Mouse (Mus musculus) forebrain, embryonic 15.5 days (tissue): Measurements from ENCODE around the gene Maco1. TPM values are rescaled to one million over a fixed set of nuclear protein-coding genes. Genes with fewer than 3 reads are reported as not detected.

ENCODE experiments used
- ATAC-seq: fragments of 200-750 bp; cut with Nextera tagmentation; replicated peaks from 2 replicates; pipeline ENCODE4 v1.8.0; 2017; ENCODE audit warnings: mild to moderate bottlenecking, moderate TSS enrichment, moderate library complexity
- H3K27ac ChIP-seq: fragments of 300-500 bp; sonication (generic); replicated peaks from 2 replicates; pipeline ENCODE4 v1.5.1; 2015; ENCODE audit warnings: mild to moderate bottlenecking, inconsistent platforms
- H3K27me3 ChIP-seq: fragments of 300-500 bp; sonication (generic); 2 replicates; pipeline ENCODE4 v1.6.1; 2015; ENCODE audit warnings: inconsistent platforms
- H3K36me3 ChIP-seq: fragments of 300-500 bp; sonication (generic); 2 replicates; pipeline ENCODE4 v1.6.1; 2015; ENCODE audit warnings: mild to moderate bottlenecking, inconsistent platforms
- H3K4me1 ChIP-seq: fragments of 300-500 bp; sonication (generic); 2 replicates; pipeline ENCODE4 v1.6.1; 2015; ENCODE audit warnings: inconsistent platforms
- H3K4me2 ChIP-seq: fragments of 300-500 bp; sonication (generic); replicated peaks from 2 replicates; pipeline ENCODE4 v1.6.1; 2015; ENCODE audit warnings: mild to moderate bottlenecking, inconsistent platforms
- H3K4me3 ChIP-seq: fragments of 300-500 bp; sonication (generic); 2 replicates; pipeline ENCODE4 v1.5.1; 2015; ENCODE audit warnings: mild to moderate bottlenecking, inconsistent platforms
- H3K9ac ChIP-seq: fragments of 300-500 bp; sonication (generic); replicated peaks from 2 replicates; pipeline ENCODE4 v1.6.1; 2015; ENCODE audit warnings: mild to moderate bottlenecking, inconsistent platforms
- H3K9me3 ChIP-seq: fragments of 300-500 bp; sonication (generic); 2 replicates; pipeline ENCODE4 v1.6.1; 2016; ENCODE audit warnings: inconsistent platforms
- whole genome bisulfite sequencing: fragments of 180-500 bp; shearing (Covaris S2); methylation state at CpG from one replicate; pipeline ENCODE4 v1.1.7; 2015; ENCODE audit warnings: mixed read lengths; 5-methylcytosine and 5-hydroxymethylcytosine counted together
- polyA plus RNA-seq: library from polyadenylated mRNA; unstranded; fragments of >200 nt; fragmentation: Nextera tagmentation; extraction: Ambion mirVana; gene quantifications from 2 replicates; pipeline ENCODE4 v1.2.1, GENCODE M21; 2015

Maco1 gene
- polyA plus RNA-seq, 1 experiment from 2014 or later = 112 TPM

DNA sequence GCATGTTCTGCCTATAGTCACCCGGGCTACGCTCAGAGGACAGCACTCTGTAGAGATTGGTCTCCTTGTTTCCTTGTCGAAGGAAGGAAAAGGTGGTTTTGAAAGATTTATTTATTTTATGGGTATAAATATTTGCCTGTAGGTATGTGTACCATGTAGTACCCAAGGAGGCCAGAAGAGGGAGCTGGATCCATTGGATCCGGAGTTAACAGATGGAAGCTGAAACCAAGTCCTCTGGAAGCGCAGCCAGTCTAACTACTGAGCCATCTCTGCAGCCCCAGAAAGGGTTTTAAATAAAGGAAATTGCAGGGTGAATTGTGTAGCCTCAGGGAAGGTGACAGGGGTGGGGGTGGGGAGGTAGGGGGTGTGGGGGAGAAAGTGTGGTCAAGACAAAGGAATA lies 68.4 kb downstream of the Maco1 start:
- H3K9ac ChIP-seq = no peak overlapping the region
- no peaks in the 10 kb centered on the region for H3K27me3 ChIP-seq
- H3K4me3 ChIP-seq = no peak overlapping the region
- no peaks in the 10 kb centered on the region for H3K4me1 ChIP-seq
- no peak overlapping the region for H3K4me2 ChIP-seq
- no peak overlapping the region for H3K27ac ChIP-seq
- WGBS = 57% methylated on average over 5 of the region's 5 CpGs
- no peaks in the 10 kb centered on the region for H3K9me3 ChIP-seq
- H3K36me3 ChIP-seq = no peaks in the 10 kb centered on the region
- ATAC-seq = no peak

GRCm38 (mm10) chr4:134779136-134779934 lies 73.8 kb downstream of the Maco1 start:
- H3K4me3 ChIP-seq = no peak overlapping the region
- H3K4me2 ChIP-seq = no peak overlapping the region
- H3K36me3 ChIP-seq = no peaks in the 10 kb centered on the region
- no peaks in the 10 kb centered on the region for H3K27me3 ChIP-seq
- WGBS = 43% methylated on average over 14 of the region's 14 CpGs
- H3K9me3 ChIP-seq = no peaks in the 10 kb centered on the region
- no peak overlapping the region for H3K27ac ChIP-seq
- H3K4me1 ChIP-seq = no peaks in the 10 kb centered on the region
- no peak overlapping the region for H3K9ac ChIP-seq
- no peak for ATAC-seq

DNA sequence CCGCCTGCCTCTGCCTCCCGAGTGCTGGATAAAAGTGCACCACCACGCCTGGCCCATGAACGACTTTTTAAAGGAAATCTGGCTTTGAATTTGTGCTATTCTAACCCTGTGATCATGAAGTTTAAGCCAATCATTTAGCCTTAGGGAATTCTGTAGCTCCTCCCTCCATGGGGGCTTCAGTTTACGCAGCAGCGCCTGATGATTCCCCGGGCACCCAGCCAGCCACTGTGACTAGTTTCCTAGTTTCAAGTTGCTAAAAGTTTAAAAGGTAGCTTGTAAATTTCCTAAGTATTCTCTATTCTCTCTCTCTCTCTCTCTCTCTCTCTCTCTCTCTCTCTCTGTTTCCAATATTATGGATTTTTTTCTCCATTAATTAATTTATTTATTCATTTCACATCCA lies 76.9 kb downstream of the Maco1 start:
- Histone ChIP-seq H3K9ac (no peak overlapping the region), H3K36me3 (no peaks in the 10 kb centered on the region), H3K4me1 (no peaks in the 10 kb centered on the region), H3K27me3 (no peaks in the 10 kb centered on the region), H3K27ac (no peak overlapping the region), H3K4me2 (no peak overlapping the region), H3K9me3 (no peaks in the 10 kb centered on the region), H3K4me3 (no peak overlapping the region)
- WGBS = 53% methylated on average over 7 of the region's 7 CpGs
- no peak for ATAC-seq

- Histone ChIP-seq H3K4me1 (no peaks in the 10 kb centered on the region), H3K9ac (no peak overlapping the region), H3K9me3 (no peaks in the 10 kb centered on the region), H3K27ac (no peak overlapping the region), H3K36me3 (no peaks in the 10 kb centered on the region), H3K4me3 (no peak overlapping the region), H3K27me3 (no peaks in the 10 kb centered on the region), H3K4me2 (no peak overlapping the region)
- ATAC-seq = no peak
- 63% methylated on average over 14 of the region's 14 CpGs for WGBS
Measured at GRCm38 (mm10) chr4:134775234-134775944, 77.8 kb downstream of the Maco1 start.

DNA sequence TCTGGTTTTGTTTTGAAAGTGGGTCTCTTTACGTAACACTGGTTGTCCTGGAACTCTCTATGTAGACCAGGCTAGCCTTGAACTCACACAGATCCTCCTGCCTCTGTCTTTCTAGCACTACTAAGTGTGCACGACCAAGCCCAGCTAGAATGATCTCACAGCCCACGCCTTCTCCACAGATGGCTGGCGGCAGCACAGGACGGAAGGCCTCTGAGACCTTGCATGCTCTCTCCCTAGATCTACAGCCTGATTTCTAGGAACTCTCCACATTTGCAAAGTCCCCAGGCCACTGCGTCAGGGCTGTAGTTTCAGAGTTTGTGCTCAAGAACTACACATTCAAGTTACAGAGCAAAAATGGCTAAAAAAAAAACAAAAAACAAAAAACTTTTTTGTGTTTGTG lies 79.0 kb downstream of the Maco1 start:
- no peak overlapping the region for H3K4me2 ChIP-seq
- H3K4me3 ChIP-seq = no peak overlapping the region
- no peaks in the 10 kb centered on the region for H3K27me3 ChIP-seq
- no peak overlapping the region for H3K9ac ChIP-seq
- no peak for ATAC-seq
- H3K27ac ChIP-seq = no peak overlapping the region
- H3K9me3 ChIP-seq = no peaks in the 10 kb centered on the region
- H3K36me3 ChIP-seq = no peaks in the 10 kb centered on the region
- H3K4me1 ChIP-seq = no peaks in the 10 kb centered on the region
- 89% methylated on average over 6 of the region's 6 CpGs for WGBS

GRCm38 (mm10) chr4:134772805-134773674 lies 80.1 kb downstream of the Maco1 start:
- Histone ChIP-seq H3K9ac (no peak overlapping the region), H3K27ac (no peak overlapping the region), H3K4me1 (peaks cover under 1% of the 10 kb centered on the region; the same call in 1 of the 2 replicates), H3K4me3 (no peak overlapping the region), H3K36me3 (no peaks in the 10 kb centered on the region), H3K9me3 (no peaks in the 10 kb centered on the region), H3K4me2 (no peak overlapping the region), H3K27me3 (no peaks in the 10 kb centered on the region; the same call in 1 of the 2 replicates)
- no peak for ATAC-seq
- 49% methylated on average over 4 of the region's 4 CpGs for WGBS

DNA sequence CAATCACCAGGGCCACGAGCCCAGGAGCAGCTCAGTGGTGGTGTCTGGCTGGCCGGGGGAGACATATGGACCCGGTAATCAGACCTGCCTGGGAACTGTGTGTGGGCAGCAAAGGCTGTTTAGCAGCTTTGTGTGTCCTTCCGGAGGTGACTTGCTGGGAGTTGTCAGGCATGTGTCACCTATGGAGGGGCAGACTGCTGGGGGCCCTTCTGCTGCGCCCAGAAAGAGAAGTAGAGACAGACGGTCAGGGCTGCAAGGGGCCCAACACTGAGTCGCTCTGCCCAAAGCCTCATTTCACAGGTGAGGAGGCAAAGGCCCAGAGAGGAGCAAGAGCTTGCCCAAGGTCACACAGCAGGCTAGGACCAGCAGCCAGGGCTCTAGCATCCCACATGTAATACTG lies 83.3 kb downstream of the Maco1 start:
- H3K27ac ChIP-seq = no peak overlapping the region
- WGBS = 88% methylated on average over 7 of the region's 7 CpGs
- no peak overlapping the region for H3K4me2 ChIP-seq
- H3K9me3 ChIP-seq = no peaks in the 10 kb centered on the region
- H3K9ac ChIP-seq = no peak overlapping the region
- H3K4me3 ChIP-seq = no peak overlapping the region
- H3K4me1 ChIP-seq = peaks cover 13% of the 10 kb centered on the region
- peaks cover 6% of the 10 kb centered on the region for H3K27me3 ChIP-seq
- no peaks in the 10 kb centered on the region for H3K36me3 ChIP-seq
- ATAC-seq = no peak

GRCm38 (mm10) chr4:134769081-134769811 lies 83.9 kb downstream of the Maco1 start:
- ATAC-seq = no peak
- no peak overlapping the region for H3K4me3 ChIP-seq
- H3K4me2 ChIP-seq = no peak overlapping the region
- no peaks in the 10 kb centered on the region for H3K36me3 ChIP-seq
- no peaks in the 10 kb centered on the region for H3K9me3 ChIP-seq
- H3K27me3 ChIP-seq = peaks cover 6% of the 10 kb centered on the region
- no peak overlapping the region for H3K9ac ChIP-seq
- no peak overlapping the region for H3K27ac ChIP-seq
- H3K4me1 ChIP-seq = peaks cover 13% of the 10 kb centered on the region
- 68% methylated on average over 7 of the region's 7 CpGs for WGBS

- Histone ChIP-seq H3K4me2 (peak overlapping the region; percentile 91), H3K4me3 (peak overlapping the region; percentile 48), H3K27ac (no peak overlapping the region), H3K4me1 (peaks cover 13% of the 10 kb centered on the region), H3K9ac (no peak overlapping the region; the same call in 1 of the 2 replicates), H3K27me3 (peaks cover 6% of the 10 kb centered on the region), H3K9me3 (no peaks in the 10 kb centered on the region), H3K36me3 (no peaks in the 10 kb centered on the region)
- WGBS = 10% methylated on average over 21 of the region's 21 CpGs
- 0 out of 2 replicates have a peak, but pooled peaks have one; percentile 32 for ATAC-seq
Measured at GRCm38 (mm10) chr4:134768226-134768888, 84.8 kb downstream of the Maco1 start.

DNA sequence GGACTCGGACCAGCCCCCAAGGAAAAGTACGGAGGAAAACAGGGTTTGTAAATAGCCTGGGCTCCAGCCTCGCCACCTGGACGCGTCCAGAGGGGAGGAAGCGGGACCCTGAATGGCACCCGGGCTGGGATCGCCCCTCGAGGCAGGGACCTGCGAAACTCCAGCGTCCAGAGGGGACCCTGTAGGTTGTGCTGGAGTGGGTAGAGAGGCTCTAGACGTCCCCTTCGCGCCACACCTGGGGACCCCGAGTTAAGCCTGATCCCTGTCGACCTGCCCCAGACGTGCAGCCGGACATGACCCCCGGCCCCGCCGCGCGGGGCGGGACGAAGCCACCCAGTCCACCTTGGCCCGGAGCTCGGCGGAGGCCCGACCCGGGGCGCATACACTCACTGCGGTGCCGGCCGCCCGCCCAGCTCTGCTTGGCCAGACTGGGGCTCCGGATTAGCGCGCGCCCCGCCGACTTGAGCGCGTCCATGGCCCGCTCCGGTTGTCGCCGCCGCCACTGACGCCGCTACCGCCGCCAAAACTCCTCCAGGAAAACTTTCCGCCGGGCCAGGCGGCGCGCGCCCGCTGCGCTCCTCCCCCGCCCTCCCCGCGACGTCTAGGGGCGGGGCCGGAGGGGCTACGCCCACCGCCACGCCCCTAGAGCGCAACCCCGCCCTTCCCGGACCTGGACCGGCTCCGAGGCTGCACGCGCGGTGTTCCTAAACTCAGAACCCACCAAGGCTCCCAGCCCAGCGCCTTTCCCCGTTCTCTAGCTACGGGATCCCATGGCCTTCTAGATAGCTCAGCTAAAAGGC lies 85.5 kb downstream of the Maco1 start, which contains the start of gene Ldlrap1:
Gene Ldlrap1 (minus strand): TSS at position 599 of the 800 bp plus-strand sequence.
- H3K4me2 ChIP-seq = peak within 1 kb of the TSS; percentile 91
- H3K4me3 ChIP-seq = peak within 1 kb of the TSS; percentile 48
- H3K27ac ChIP-seq = no peak within 1 kb of the TSS
- WGBS = under 1% methylated on average over 68 of the region's 80 CpGs
- H3K4me1 ChIP-seq = peaks cover 13% of the 10 kb centered on the region
- no peaks in the 10 kb centered on the region for H3K36me3 ChIP-seq
- no peaks in the 10 kb centered on the region for H3K9me3 ChIP-seq
- peak within 1 kb of the TSS; percentile 45 for H3K9ac ChIP-seq
- H3K27me3 ChIP-seq = peaks cover 6% of the 10 kb centered on the region
- ATAC-seq = peak; percentile 79
